Mouse (Mus musculus): ENCODE measurements around the gene Phka2.

DNA sequence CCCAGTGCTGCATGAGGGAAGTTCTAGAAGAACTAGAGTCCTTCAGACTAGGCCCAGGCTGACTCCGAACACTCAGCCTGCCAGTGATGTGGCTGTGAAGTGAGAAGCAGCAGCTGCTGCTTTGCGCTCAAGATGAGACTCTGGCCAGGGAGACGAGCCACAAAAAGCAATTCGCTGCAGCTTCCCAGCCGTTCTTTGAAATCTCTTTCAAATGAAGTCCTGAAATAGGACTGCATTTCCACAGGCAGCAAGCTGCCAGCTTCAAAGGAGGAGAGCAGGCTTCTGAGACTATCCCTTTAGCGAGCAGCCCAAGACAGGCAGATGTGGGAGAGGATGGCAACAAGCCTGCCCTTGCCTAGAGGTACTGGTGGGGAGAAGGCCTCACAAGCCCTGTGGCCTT, 91.0 kb downstream of the Phka2 start:
- no peak for TF ChIP-seq CTCF (conservative IDR thresholded peaks at IDR 0.05; ENCODE audit: low read length)
- no peak for TF ChIP-seq POU5F1 (IDR thresholded peaks at IDR 0.05; ENCODE audit: borderline replicate concordance, low read length)

All from E14TG2a.4 (cell line).